Mouse (Mus musculus) heart, embryonic 11.5 days (tissue): Measurements from ENCODE around the gene Rab3c. TPM values are rescaled to one million over a fixed set of nuclear protein-coding genes. Genes with fewer than 3 reads are reported as not detected.

ENCODE experiments used
- ATAC-seq: fragments of 200-750 bp; cut with Nextera tagmentation; replicated peaks from 2 replicates; pipeline ENCODE4 v1.8.0; 2017; ENCODE audit warnings: moderate library complexity; ENCODE audit not compliant: insufficient number of reproducible peaks, low FRiP score, low TSS enrichment
- H3K27ac ChIP-seq: fragments of 300-500 bp; sonication (generic); 2 replicates; pipeline ENCODE4 v1.5.1; 2014; ENCODE audit warnings: mild to moderate bottlenecking, low read depth, low read length
- H3K27me3 ChIP-seq: fragments of 300-500 bp; sonication (generic); 2 replicates; pipeline ENCODE4 v1.6.1; 2014; ENCODE audit warnings: mild to moderate bottlenecking, low read length, mixed read lengths; ENCODE audit not compliant: control insufficient read depth, insufficient read depth
- H3K36me3 ChIP-seq: fragments of 300-500 bp; sonication (generic); 2 replicates; pipeline ENCODE4 v1.6.1; 2014; ENCODE audit warnings: mild to moderate bottlenecking, low read length, moderate library complexity, mixed read lengths; ENCODE audit not compliant: control insufficient read depth, insufficient read depth
- H3K4me1 ChIP-seq: fragments of 300-500 bp; sonication (generic); 2 replicates; pipeline ENCODE4 v1.6.1; 2014; ENCODE audit warnings: low read length; ENCODE audit not compliant: control insufficient read depth, insufficient read depth
- H3K4me2 ChIP-seq: fragments of 300-500 bp; sonication (generic); 2 replicates; pipeline ENCODE4 v1.6.1; 2014; ENCODE audit warnings: mild to moderate bottlenecking, moderate library complexity
- H3K4me3 ChIP-seq: fragments of 300-500 bp; sonication (generic); 2 replicates; pipeline ENCODE4 v1.5.1; 2014; ENCODE audit warnings: low read depth, low read length
- H3K9ac ChIP-seq: fragments of 300-500 bp; sonication (generic); 2 replicates; pipeline ENCODE4 v1.6.1; 2014; ENCODE audit warnings: mild to moderate bottlenecking, low read depth, low read length, moderate library complexity
- H3K9me3 ChIP-seq: fragments of 300-500 bp; sonication (generic); replicated peaks from 2 replicates; pipeline ENCODE4 v1.6.1; 2016; ENCODE audit warnings: low read length; ENCODE audit not compliant: control insufficient read depth
- WGBS: fragments of 180-500 bp; shearing (Covaris S2); extraction: QIAGEN DNeasy Blood & Tissue Kit; methylation state at CpG from one replicate; pipeline ENCODE4 v1.1.7; 2014; ENCODE audit not compliant: insufficient replicate concordance; 5-methylcytosine and 5-hydroxymethylcytosine counted together
- polyA plus RNA-seq: library from polyadenylated mRNA; unstranded; fragments of >200 nt; fragmentation: Nextera tagmentation; extraction: Ambion mirVana; gene quantifications from 2 replicates; pipeline ENCODE4 v1.2.1, GENCODE M21; 2014

Gene Rab3c
- polyA plus RNA-seq, 1 experiment from 2014 or later, result 0.23 TPM

DNA sequence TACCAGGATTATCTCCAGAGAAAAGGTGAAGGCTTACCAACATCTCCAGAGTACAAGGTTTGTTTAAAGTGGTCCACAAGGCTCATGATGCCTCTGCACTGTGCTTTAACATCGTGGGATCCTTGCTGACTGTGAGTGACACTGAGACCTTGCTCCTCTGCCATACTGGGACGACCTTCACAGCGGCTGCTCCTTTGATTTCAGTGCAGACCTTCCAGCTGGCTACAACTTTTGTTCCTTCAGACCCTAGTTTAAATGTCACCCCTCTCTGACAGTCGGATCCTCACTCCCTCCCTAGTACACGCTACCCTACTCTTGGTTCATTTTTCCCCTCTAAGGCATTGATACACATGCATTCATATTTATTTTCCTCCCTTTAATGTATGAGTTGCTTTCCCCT lies 142.2 kb downstream of the Rab3c start:
- WGBS, result 62% methylated on average over 5 of the region's 5 CpGs
- Histone ChIP-seq H3K27me3 (no peaks in the 10 kb centered on the region), H3K9ac (no peak overlapping the region), H3K36me3 (no peaks in the 10 kb centered on the region), H3K4me3 (no peak overlapping the region), H3K27ac (no peak overlapping the region), H3K4me2 (no peak overlapping the region), H3K4me1 (peaks cover 3% of the 10 kb centered on the region; the same call in 1 of the 2 replicates), H3K9me3 (no peaks in the 10 kb centered on the region)
- ATAC-seq, result no peak

DNA sequence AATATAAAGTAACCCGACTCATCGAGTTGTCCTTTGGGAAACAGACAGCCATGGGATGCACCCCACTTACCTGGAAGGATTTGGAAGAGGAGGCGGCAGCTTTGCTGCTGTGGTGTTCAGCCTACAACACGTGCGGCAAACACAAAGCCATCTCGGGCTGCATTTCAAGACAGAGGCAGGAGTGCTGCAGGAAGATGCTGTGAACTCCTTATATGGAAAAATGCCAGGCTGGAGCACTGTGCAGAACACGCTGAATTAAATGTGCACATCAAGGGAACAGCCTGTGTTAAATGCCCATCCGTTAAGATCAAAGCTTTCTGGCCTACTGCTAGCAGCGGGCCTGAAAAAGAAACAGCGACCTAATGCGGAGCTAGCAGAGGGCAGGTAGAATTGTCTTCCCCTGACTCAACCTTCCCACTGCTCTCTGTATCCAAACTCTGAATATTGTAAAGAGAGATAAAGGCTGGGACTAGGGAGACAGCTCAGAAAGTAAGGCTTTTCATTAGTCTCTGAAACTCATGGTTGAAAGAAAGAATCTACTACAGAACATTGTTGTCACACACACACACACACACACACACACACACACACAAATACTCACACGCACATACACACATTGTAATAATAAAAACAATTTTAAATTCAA lies 153.1 kb downstream of the Rab3c start:
- H3K4me3 ChIP-seq, result no peak overlapping the region
- no peak overlapping the region for H3K27ac ChIP-seq
- H3K9me3 ChIP-seq, result no peaks in the 10 kb centered on the region
- no peak overlapping the region for H3K9ac ChIP-seq
- ATAC-seq, result no peak
- no peaks in the 10 kb centered on the region for H3K27me3 ChIP-seq
- 70% methylated on average over 12 of the region's 12 CpGs for WGBS
- no peaks in the 10 kb centered on the region for H3K36me3 ChIP-seq
- no peak overlapping the region for H3K4me2 ChIP-seq
- H3K4me1 ChIP-seq, result no peaks in the 10 kb centered on the region

DNA sequence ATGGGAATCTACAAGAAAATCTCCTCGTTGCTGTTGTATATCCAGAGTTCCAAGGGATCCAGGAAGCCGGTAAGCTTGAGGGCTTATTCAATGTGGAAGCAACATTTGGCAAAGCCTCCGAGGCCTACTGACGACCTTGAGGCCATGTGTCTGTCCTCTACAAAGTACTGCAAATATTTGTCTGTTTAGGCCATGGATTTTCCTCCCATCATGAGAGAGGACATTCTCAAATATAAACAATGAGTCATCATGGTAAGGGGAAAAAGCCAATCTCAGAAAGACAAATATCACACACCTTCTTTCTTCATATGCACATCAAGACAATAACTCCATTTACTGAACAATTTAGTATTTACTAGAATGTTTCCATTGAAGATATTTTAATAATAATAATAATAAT lies 158.0 kb downstream of the Rab3c start:
- no peak for ATAC-seq
- Histone ChIP-seq H3K36me3 (no peaks in the 10 kb centered on the region), H3K4me1 (no peaks in the 10 kb centered on the region), H3K4me3 (no peak overlapping the region), H3K27me3 (no peaks in the 10 kb centered on the region), H3K4me2 (no peak overlapping the region), H3K9me3 (no peaks in the 10 kb centered on the region), H3K27ac (no peak overlapping the region), H3K9ac (no peak overlapping the region)
- WGBS, result 72% methylated on average over 4 of the region's 4 CpGs

DNA sequence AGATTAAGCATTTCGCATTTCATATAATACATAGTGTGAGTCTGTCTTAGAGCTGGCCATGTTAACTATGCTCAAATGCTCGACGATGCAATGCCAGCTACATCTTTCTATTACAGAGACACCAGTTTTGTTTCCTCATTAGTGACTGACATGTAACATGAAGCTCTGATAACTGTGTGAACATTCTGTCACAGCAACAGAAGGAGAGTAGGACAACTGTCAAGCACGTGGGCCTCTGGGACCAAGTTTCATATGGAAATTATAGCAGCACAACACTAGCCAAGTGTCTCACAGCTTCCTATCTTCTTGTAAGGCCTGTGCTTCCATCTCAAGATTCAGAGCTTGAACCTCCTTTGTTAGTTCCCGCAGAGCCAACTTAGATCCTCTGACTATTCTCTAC lies 163.9 kb downstream of the Rab3c start:
- H3K9me3 ChIP-seq, result no peaks in the 10 kb centered on the region
- ATAC-seq, result no peak
- 77% methylated on average over 5 of the region's 5 CpGs for WGBS

DNA sequence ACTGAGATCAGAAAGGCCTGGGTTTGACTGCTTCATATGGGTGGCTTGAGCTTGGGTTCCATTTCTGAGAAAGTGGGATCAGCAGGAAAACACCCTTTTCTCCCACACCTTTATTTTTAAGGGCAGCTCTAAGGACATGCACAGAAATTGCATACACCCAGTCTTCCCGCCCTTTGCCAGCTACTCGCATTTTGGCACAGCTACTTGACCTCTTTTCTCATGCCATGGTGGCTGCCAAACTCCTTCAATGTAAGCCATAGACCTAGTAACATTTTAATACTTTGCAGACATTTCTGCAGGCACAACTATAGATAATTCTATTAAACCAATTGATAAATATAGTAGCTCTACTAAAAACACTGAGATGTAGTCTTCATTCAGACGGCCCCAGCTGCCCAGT lies 164.5 kb downstream of the Rab3c start:
- ATAC-seq, result no peak
- no peak overlapping the region for H3K27ac ChIP-seq
- no peak overlapping the region for H3K4me3 ChIP-seq
- no peaks in the 10 kb centered on the region for H3K9me3 ChIP-seq
- no peaks in the 10 kb centered on the region for H3K4me1 ChIP-seq
- H3K36me3 ChIP-seq, result no peaks in the 10 kb centered on the region
- H3K4me2 ChIP-seq, result no peak overlapping the region
- 78% methylated on average over 3 of the region's 3 CpGs for WGBS
- no peaks in the 10 kb centered on the region for H3K27me3 ChIP-seq
- no peak overlapping the region for H3K9ac ChIP-seq

More for the DNA sequence above, 163.9 kb downstream of the Rab3c start:
- no peaks in the 10 kb centered on the region for H3K4me1 ChIP-seq
- H3K36me3 ChIP-seq, result no peaks in the 10 kb centered on the region
- no peak overlapping the region for H3K9ac ChIP-seq
- no peaks in the 10 kb centered on the region for H3K27me3 ChIP-seq
- no peak overlapping the region for H3K4me2 ChIP-seq
- H3K4me3 ChIP-seq, result no peak overlapping the region
- no peak overlapping the region for H3K27ac ChIP-seq

DNA sequence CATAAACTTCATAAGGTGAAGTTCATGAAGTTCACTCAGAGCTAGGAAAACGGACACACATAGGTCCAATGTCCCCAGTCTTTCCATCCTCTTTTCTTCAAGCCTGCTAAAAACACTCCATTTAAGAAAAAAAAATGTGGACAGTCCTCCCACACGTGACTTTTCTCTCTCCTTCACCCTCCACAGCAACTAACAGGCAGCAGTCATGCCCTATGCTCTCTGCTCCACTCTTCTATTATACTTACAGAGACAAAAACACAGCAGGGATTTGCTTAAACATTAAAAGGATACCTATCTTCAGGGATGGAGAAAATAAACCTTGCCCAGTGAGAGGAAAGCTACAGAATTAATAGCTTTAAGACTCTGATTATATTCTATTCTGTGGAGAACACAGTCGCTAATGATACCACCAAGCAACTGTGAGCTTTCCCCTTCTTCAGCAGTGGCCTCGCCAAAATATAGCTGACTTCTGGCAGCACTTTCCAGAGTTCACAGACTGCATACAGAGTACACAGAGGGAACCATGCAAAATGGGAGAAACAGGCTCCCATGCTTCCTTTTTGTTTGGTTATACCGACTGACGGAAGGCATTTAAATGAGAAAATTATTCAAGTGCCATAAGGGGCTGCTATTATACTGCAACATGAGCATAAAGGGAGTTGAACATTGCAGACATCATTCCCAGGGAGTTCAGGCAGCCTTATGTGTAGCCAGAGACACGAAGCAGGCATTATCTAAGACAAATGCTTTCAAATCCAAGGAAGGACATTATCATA lies 165.7 kb downstream of the Rab3c start:
- 67% methylated on average over 7 of the region's 7 CpGs for WGBS
- Histone ChIP-seq H3K4me2 (no peak overlapping the region), H3K9ac (no peak overlapping the region), H3K9me3 (no peaks in the 10 kb centered on the region), H3K27ac (no peak overlapping the region), H3K4me3 (no peak overlapping the region), H3K4me1 (no peaks in the 10 kb centered on the region), H3K36me3 (no peaks in the 10 kb centered on the region), H3K27me3 (no peaks in the 10 kb centered on the region)
- ATAC-seq, result no peak

DNA sequence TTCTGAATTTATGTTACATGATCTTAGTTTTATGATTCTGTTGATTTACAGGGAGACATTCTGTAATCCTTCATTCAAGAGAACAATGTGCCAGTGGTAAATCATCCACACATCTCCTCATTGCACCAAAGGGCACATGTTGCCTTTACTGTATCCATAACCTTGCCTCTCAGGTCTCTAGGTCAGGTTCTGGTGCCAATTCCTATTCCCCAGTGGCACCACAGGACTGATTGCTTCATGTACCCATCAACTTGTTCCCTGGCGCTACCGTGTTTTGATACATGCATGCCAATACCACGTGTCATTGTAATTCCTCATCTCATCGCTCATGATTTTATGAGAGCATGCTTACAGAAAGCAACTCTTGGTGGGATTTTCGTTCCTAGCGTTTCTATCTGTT lies 167.1 kb downstream of the Rab3c start:
- Histone ChIP-seq H3K4me2 (no peak overlapping the region), H3K27ac (no peak overlapping the region), H3K9ac (no peak overlapping the region), H3K36me3 (no peaks in the 10 kb centered on the region), H3K9me3 (no peaks in the 10 kb centered on the region), H3K27me3 (no peaks in the 10 kb centered on the region), H3K4me1 (no peaks in the 10 kb centered on the region), H3K4me3 (no peak overlapping the region)
- no peak for ATAC-seq
- WGBS, result 92% methylated on average over 6 of the region's 6 CpGs

DNA sequence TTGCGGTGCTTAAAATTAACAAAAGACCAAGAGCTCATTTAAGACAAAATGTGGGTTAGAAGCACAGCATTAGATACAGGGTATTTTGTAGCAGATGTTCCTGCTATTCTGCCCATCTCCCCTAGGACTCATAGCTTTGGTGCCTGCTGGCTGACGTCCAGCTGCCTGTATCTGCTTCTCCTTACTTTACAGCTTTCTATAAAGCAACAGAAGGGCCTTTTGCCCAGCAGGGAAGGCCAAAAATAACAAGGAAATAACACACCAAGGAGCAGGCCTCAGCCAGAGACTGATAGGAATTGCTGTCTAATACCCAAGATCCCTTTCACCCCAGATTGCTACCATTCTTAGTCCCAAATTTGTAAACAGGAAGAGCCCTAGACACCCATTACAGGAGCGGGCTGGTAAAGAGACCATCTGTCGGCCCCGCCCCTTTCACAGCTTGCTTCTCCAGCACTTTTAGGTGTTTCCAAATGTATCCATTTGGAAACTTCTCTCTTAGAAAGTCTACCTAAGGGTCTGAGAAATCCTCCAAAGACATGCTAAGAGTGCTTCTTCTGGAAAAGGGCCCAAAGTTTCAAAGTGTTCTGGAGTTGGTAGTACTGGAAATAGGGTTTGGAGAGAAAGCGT lies 183.3 kb downstream of the Rab3c start:
- no peak for ATAC-seq
- no peak overlapping the region for H3K27ac ChIP-seq

More for the DNA sequence above, 183.3 kb downstream of the Rab3c start:
- WGBS, result 76% methylated on average over 6 of the region's 6 CpGs
- H3K4me3 ChIP-seq, result no peak overlapping the region
- H3K9me3 ChIP-seq, result no peaks in the 10 kb centered on the region
- no peak overlapping the region for H3K4me2 ChIP-seq
- H3K4me1 ChIP-seq, result no peaks in the 10 kb centered on the region
- H3K36me3 ChIP-seq, result no peaks in the 10 kb centered on the region
- H3K9ac ChIP-seq, result no peak overlapping the region
- no peaks in the 10 kb centered on the region for H3K27me3 ChIP-seq
